Comparison of ENCODE assay signal across 12 mouse cellular contexts in genomic region chr10:109528096-109528495, GRCm38 (mm10).
"Had no signal": no experiment of that assay in that cellular context is flagged by ENCODE, and none has a peak within 500 bp of the region (broad histone marks: within the 10 kb centered on the region; RNA-seq: fewer than 3 reads in every experiment).

No protein-coding gene starts in this region.

- DNase-seq: gastrocnemius, adult 2 months; gastrocnemius, postnatal 10 days; gastrocnemius, postnatal 25 days; heart, adult 18-20 months; heart, postnatal 10 days; heart, postnatal 4 days; kidney, adult 18-20 months; kidney, adult 8-10 months; kidney, postnatal 10 days; kidney, postnatal 25 days; layer of hippocampus, adult 9-11 months; layer of hippocampus, postnatal 36 days had no signal
